21 mouse cellular contexts compared by ENCODE assay signal in genomic region chr1:106828784-106829183, GRCm38 (mm10). TPM values are rescaled to one million over a fixed set of nuclear protein-coding genes. Genes with fewer than 3 reads are reported as not detected.
DNase-seq lines count a peak whose midpoint lies in the region; ATAC-seq lines count a peak whose summit lies in the region.
"Had no signal": no experiment of that assay in that cellular context is flagged by ENCODE, and none has a peak within 500 bp of the region (broad histone marks: within the 10 kb centered on the region; RNA-seq: fewer than 3 reads in every experiment).

No protein-coding gene starts in this region.

- ATAC-seq in hematopoietic stem cell, adult 5-6 weeks (replicated peaks in 1 of 2; ENCODE audit: insufficient read depth in 1 of 2, low FRiP score in 2 of 2, low TSS enrichment in 1 of 2, low read depth in 1 of 2, poor library complexity in 2 of 2, severe bottlenecking in 2 of 2) = peak; percentile 29 to 37; a peak in 1 of 4 replicates
- peak; percentile 90 for ATAC-seq in megakaryocyte-erythroid progenitor cell, adult 5-6 weeks (replicated peaks; ENCODE audit: low FRiP score, low TSS enrichment, poor library complexity, severe bottlenecking)
- ATAC-seq: forebrain, embryonic 13.5 days; forebrain, embryonic 15.5 days; forebrain, postnatal 0 days had no signal

- DNase-seq in heart, adult 11 months = peak; percentile 31
- no peak for DNase-seq in heart, postnatal 4 days
- peak; percentile 32 for DNase-seq in MEL-GATA-1-ER (ENCODE audit: extremely low read depth, low read depth)
- no peak for DNase-seq in urinary bladder, adult 18-20 months (ENCODE audit: low spot score in 2 of 2)
- no peak for DNase-seq in right cerebral cortex, postnatal 4 days
- no peak for DNase-seq in spleen, postnatal 14 days (ENCODE audit: low spot score in 2 of 2)
- DNase-seq: adrenal gland, adult 2 months; adrenal gland, postnatal 10 days; adrenal gland, postnatal 25 days; cerebellum, adult 11 months; cerebellum, adult 18-20 months; cerebellum, adult 8-10 months; cerebellum, adult 9-11 months; cerebellum, postnatal 14 days; cerebellum, postnatal 36 days; forebrain, postnatal 0 days had no signal

RNA-seq across cellular contexts. Expression of gene Serpinb5, which starts 32.2 kb away (rescaled TPM):
- total RNA-seq in heart, postnatal 4 days (2021) = not detected
- total RNA-seq in hematopoietic stem cell, adult 5-6 weeks (2017) = not detected in 2 replicates
- not detected in 2 replicates for total RNA-seq in megakaryocyte-erythroid progenitor cell, adult 5-6 weeks (2014; fragmentation: Nextera tagmentation)
- not detected in 2 replicates for total RNA-seq in megakaryocyte-erythroid progenitor cell, adult 5-6 weeks (2017)
- total RNA-seq: adrenal gland, adult 2 months; adrenal gland, postnatal 10 days; adrenal gland, postnatal 25 days; adrenal gland, postnatal 4 days; forebrain, postnatal 0 days had no signal

RNA-seq across cellular contexts. Expression of gene Vps4b, which starts 32.3 kb away (rescaled TPM):
- 10 to 100 TPM; 52.6 to 58.4 TPM for total RNA-seq in heart, postnatal 4 days (2021)
- total RNA-seq in hematopoietic stem cell, adult 5-6 weeks (2017) = 126 and 147 TPM in 2 replicates
- total RNA-seq in megakaryocyte-erythroid progenitor cell, adult 5-6 weeks (2014; fragmentation: Nextera tagmentation) = 38.1 and 76.7 TPM in 2 replicates
- total RNA-seq in megakaryocyte-erythroid progenitor cell, adult 5-6 weeks (2017) = 68.8 and 105 TPM in 2 replicates

Comparison
In these comparisons a context has a peak if more than half of its experiments do, and no peak if none do; other contexts are left out.
1. DNase-seq: peak in heart, adult 11 months (single experiment) and MEL-GATA-1-ER (single experiment); none in heart, postnatal 4 days (single experiment), urinary bladder, adult 18-20 months (0 of 2), right cerebral cortex, postnatal 4 days (single experiment) and spleen, postnatal 14 days (0 of 2).